Mouse (Mus musculus) intestine, postnatal 0 days (tissue): ENCODE results near the gene Syne1. TPM values are rescaled to one million over a fixed set of nuclear protein-coding genes. Genes with fewer than 3 reads are reported as not detected.
A peak's percentile ranks its signal among the peaks of the same experiment; 100 is the strongest.

ENCODE experiments used
- ATAC-seq: fragments of 200-750 bp; cut with Nextera tagmentation; 2 replicates; pipeline ENCODE4 v1.8.0; 2017; ENCODE audit warnings: mild to moderate bottlenecking, moderate TSS enrichment, moderate library complexity
- H3K27ac ChIP-seq: fragments of 300-500 bp; sonication (generic); 2 replicates; pipeline ENCODE4 v1.5.1; 2014; ENCODE audit warnings: mild to moderate bottlenecking, low read depth, low read length, moderate library complexity
- H3K27me3 ChIP-seq: fragments of 300-500 bp; sonication (generic); replicated peaks from 2 replicates; pipeline ENCODE4 v1.6.1; 2014; ENCODE audit warnings: low read length, mixed read lengths; ENCODE audit not compliant: control insufficient read depth, insufficient read depth
- H3K36me3 ChIP-seq: fragments of 300-500 bp; sonication (generic); 2 replicates; pipeline ENCODE4 v1.6.1; 2014; ENCODE audit warnings: mild to moderate bottlenecking, moderate library complexity; ENCODE audit not compliant: control insufficient read depth, insufficient read depth
- H3K4me1 ChIP-seq: fragments of 300-500 bp; sonication (generic); replicated peaks from 2 replicates; pipeline ENCODE4 v1.6.1; 2014; ENCODE audit warnings: antibody characterized with exemption, low read length, mixed read lengths; ENCODE audit not compliant: control insufficient read depth, insufficient read depth
- H3K4me2 ChIP-seq: fragments of 300-500 bp; sonication (generic); replicated peaks from 2 replicates; pipeline ENCODE4 v1.6.1; 2014; ENCODE audit warnings: low read depth, mild to moderate bottlenecking, moderate library complexity
- H3K4me3 ChIP-seq: fragments of 300-500 bp; sonication (generic); 2 replicates; pipeline ENCODE4 v1.5.1; 2014; ENCODE audit warnings: low read depth, low read length
- H3K9ac ChIP-seq: fragments of 300-500 bp; sonication (generic); 2 replicates; pipeline ENCODE4 v1.6.1; 2014; ENCODE audit warnings: mild to moderate bottlenecking, low read depth, low read length
- H3K9me3 ChIP-seq: fragments of 300-500 bp; sonication (generic); 2 replicates; pipeline ENCODE4 v1.6.1; 2016; ENCODE audit warnings: mixed run types; ENCODE audit not compliant: control insufficient read depth
- CTCF ChIP-seq: sonication (generic); IDR thresholded peaks from 2 replicates; pipeline ENCODE4 v1.5.1; 2016; ENCODE audit warnings: low read depth, mild to moderate bottlenecking, control low read depth, antibody characterized with exemption, moderate library complexity
- WGBS: fragments of 180-500 bp; shearing (Covaris S2); extraction: QIAGEN DNeasy Blood & Tissue Kit; methylation state at CpG from one replicate; pipeline ENCODE4 v1.1.7; 2014; 5-methylcytosine and 5-hydroxymethylcytosine counted together
- polyA plus RNA-seq: library from polyadenylated mRNA; unstranded; fragments of >200 nt; fragmentation: Nextera tagmentation; extraction: Ambion mirVana; gene quantifications from 2 replicates; pipeline ENCODE4 v1.2.1, GENCODE M21; 2015

Gene Syne1
- polyA plus RNA-seq, 1 experiment from 2014 or later: 4.3 TPM

GRCm38 (mm10) chr10:5367465-5368011, 183.7 kb downstream of the Syne1 start:
- Histone ChIP-seq H3K4me2 (peak overlapping the region; percentile 10; the same call in 1 of the 2 replicates), H3K4me3 (no peak overlapping the region), H3K9ac (no peak overlapping the region), H3K4me1 (no peaks in the 10 kb centered on the region), H3K36me3 (no peaks in the 10 kb centered on the region), H3K27me3 (no peaks in the 10 kb centered on the region), H3K27ac (no peak overlapping the region), H3K9me3 (no peaks in the 10 kb centered on the region)
- no peak for TF ChIP-seq CTCF
- no peak for ATAC-seq
- 30% methylated on average over 12 of the region's 12 CpGs for WGBS

GRCm38 (mm10) chr10:5360560-5360959, 190.7 kb downstream of the Syne1 start:
- Histone ChIP-seq H3K9ac (no peak overlapping the region), H3K9me3 (no peaks in the 10 kb centered on the region), H3K4me3 (no peak overlapping the region), H3K36me3 (no peaks in the 10 kb centered on the region), H3K27ac (no peak overlapping the region), H3K4me1 (no peaks in the 10 kb centered on the region), H3K4me2 (no peak overlapping the region), H3K27me3 (no peaks in the 10 kb centered on the region)
- WGBS: 72% methylated on average over 7 of the region's 7 CpGs
- ATAC-seq: no peak
- no peak for TF ChIP-seq CTCF

- no peak for TF ChIP-seq CTCF
- no peaks in the 10 kb centered on the region for H3K36me3 ChIP-seq
- H3K4me2 ChIP-seq: no peak overlapping the region
- H3K4me1 ChIP-seq: no peaks in the 10 kb centered on the region
- no peak overlapping the region for H3K4me3 ChIP-seq
- H3K9me3 ChIP-seq: no peaks in the 10 kb centered on the region
- ATAC-seq: no peak
- H3K27ac ChIP-seq: no peak overlapping the region
- 91% methylated on average over 5 of the region's 5 CpGs for WGBS
- no peak overlapping the region for H3K9ac ChIP-seq
- H3K27me3 ChIP-seq: no peaks in the 10 kb centered on the region
Measured at GRCm38 (mm10) chr10:5356614-5357013, 194.7 kb downstream of the Syne1 start.

- H3K9ac ChIP-seq: no peak overlapping the region
- H3K4me2 ChIP-seq: no peak overlapping the region
- ATAC-seq: no peak
- H3K27ac ChIP-seq: no peak overlapping the region
- no peak overlapping the region for H3K4me3 ChIP-seq
- H3K9me3 ChIP-seq: no peaks in the 10 kb centered on the region
- H3K36me3 ChIP-seq: no peaks in the 10 kb centered on the region
- no peak for TF ChIP-seq CTCF
- H3K27me3 ChIP-seq: no peaks in the 10 kb centered on the region
- WGBS: 85% methylated on average over 1 of the region's 1 CpGs
- no peaks in the 10 kb centered on the region for H3K4me1 ChIP-seq
Measured at GRCm38 (mm10) chr10:5353390-5353789, 197.9 kb downstream of the Syne1 start.

GRCm38 (mm10) chr10:5346911-5347310, 204.4 kb downstream of the Syne1 start:
- H3K9ac ChIP-seq: no peak overlapping the region
- 68% methylated on average over 1 of the region's 1 CpGs for WGBS
- no peak overlapping the region for H3K4me2 ChIP-seq
- H3K4me3 ChIP-seq: no peak overlapping the region
- H3K36me3 ChIP-seq: no peaks in the 10 kb centered on the region
- no peak overlapping the region for H3K27ac ChIP-seq
- no peak for TF ChIP-seq CTCF
- H3K4me1 ChIP-seq: no peaks in the 10 kb centered on the region
- no peaks in the 10 kb centered on the region for H3K27me3 ChIP-seq
- no peak for ATAC-seq
- no peaks in the 10 kb centered on the region for H3K9me3 ChIP-seq

GRCm38 (mm10) chr10:5343211-5343610, 208.1 kb downstream of the Syne1 start:
- Histone ChIP-seq H3K9ac (no peak overlapping the region), H3K4me2 (no peak overlapping the region), H3K4me3 (no peak overlapping the region), H3K27ac (no peak overlapping the region), H3K36me3 (no peaks in the 10 kb centered on the region), H3K4me1 (no peaks in the 10 kb centered on the region), H3K9me3 (no peaks in the 10 kb centered on the region), H3K27me3 (no peaks in the 10 kb centered on the region)
- WGBS: 62% methylated on average over 4 of the region's 4 CpGs
- ATAC-seq: no peak
- TF ChIP-seq CTCF: no peak

- Histone ChIP-seq H3K9ac (no peak overlapping the region), H3K4me3 (no peak overlapping the region), H3K36me3 (no peaks in the 10 kb centered on the region), H3K27ac (no peak overlapping the region), H3K4me1 (no peaks in the 10 kb centered on the region), H3K4me2 (no peak overlapping the region), H3K27me3 (no peaks in the 10 kb centered on the region), H3K9me3 (no peaks in the 10 kb centered on the region)
- peak; percentile 54 for TF ChIP-seq CTCF
- no peak for ATAC-seq
Measured at GRCm38 (mm10) chr10:5336394-5336793, 214.9 kb downstream of the Syne1 start.
